Mouse (Mus musculus) lung, postnatal 4 days (tissue): ENCODE results near the gene Tiam2.
"Not testable (repeated sequence)": the region's sequence is repeated elsewhere in the genome, so short reads cannot be mapped to it uniquely, and the experiment has no call there.

Experiments
- DNase-seq, 2 experiments: peaks; one replicate each; pipeline ENCODE4 v3.0.0; 2021

Gene Tiam2

GRCm38 (mm10) chr17:3344872-3345271 is 18.5 kb downstream of the Tiam2 start:
- no peak for DNase-seq

GRCm38 (mm10) chr17:3345276-3345885 is 19.0 kb downstream of the Tiam2 start:
- no peak for DNase-seq

GRCm38 (mm10) chr17:3347800-3348199 is 21.4 kb downstream of the Tiam2 start:
- no peak for DNase-seq

GRCm38 (mm10) chr17:3349331-3349730 is 23.0 kb downstream of the Tiam2 start:
- no peak for DNase-seq

GRCm38 (mm10) chr17:3349939-3350338 is 23.6 kb downstream of the Tiam2 start:
- DNase-seq = peak; percentile 13 to 39

GRCm38 (mm10) chr17:3350405-3350804 is 24.0 kb downstream of the Tiam2 start:
- no peak for DNase-seq

GRCm38 (mm10) chr17:3351668-3352067 is 25.3 kb downstream of the Tiam2 start:
- no peak for DNase-seq

GRCm38 (mm10) chr17:3353141-3353540 is 26.8 kb downstream of the Tiam2 start:
- DNase-seq = not testable (repeated sequence)

- no peak for DNase-seq
These were observed 28.5 kb downstream of the Tiam2 start for GRCm38 (mm10) chr17:3354856-3355255.

- DNase-seq = no peak
These were observed 30.4 kb downstream of the Tiam2 start for GRCm38 (mm10) chr17:3356633-3357365.

GRCm38 (mm10) chr17:3360236-3360635 is 33.9 kb downstream of the Tiam2 start:
- no peak for DNase-seq

GRCm38 (mm10) chr17:3361751-3362150 is 35.4 kb downstream of the Tiam2 start:
- DNase-seq = no peak

- DNase-seq = no peak
These were observed 36.8 kb downstream of the Tiam2 start for GRCm38 (mm10) chr17:3363216-3363615.

GRCm38 (mm10) chr17:3366741-3367140 is 40.4 kb downstream of the Tiam2 start:
- DNase-seq = peak; percentile 32 to 59

GRCm38 (mm10) chr17:3368386-3368785 is 42.0 kb downstream of the Tiam2 start:
- DNase-seq = no peak

- DNase-seq = peak; percentile 17 to 44
These were observed 43.3 kb downstream of the Tiam2 start for GRCm38 (mm10) chr17:3369631-3370030.

GRCm38 (mm10) chr17:3378606-3379005 is 52.2 kb downstream of the Tiam2 start:
- no peak for DNase-seq

- no peak for DNase-seq
These were observed 53.6 kb downstream of the Tiam2 start for GRCm38 (mm10) chr17:3379753-3380588.

- no peak for DNase-seq
These were observed 59.0 kb downstream of the Tiam2 start for GRCm38 (mm10) chr17:3385391-3385790.

- no peak for DNase-seq
These were observed 61.4 kb downstream of the Tiam2 start for GRCm38 (mm10) chr17:3387819-3388218.

GRCm38 (mm10) chr17:3389741-3390140 is 63.4 kb downstream of the Tiam2 start:
- no peak for DNase-seq

GRCm38 (mm10) chr17:3393981-3394380 is 67.6 kb downstream of the Tiam2 start:
- DNase-seq = no peak

- DNase-seq = no peak
These were observed 68.6 kb downstream of the Tiam2 start for GRCm38 (mm10) chr17:3394985-3395384.

GRCm38 (mm10) chr17:3396881-3397281 is 70.5 kb downstream of the Tiam2 start:
- no peak for DNase-seq
